Mouse (Mus musculus): ENCODE data around the gene AL731706.1.
"Not testable (repeated sequence)": the region's sequence is repeated elsewhere in the genome, so short reads cannot be mapped to it uniquely, and the experiment has no call there.

AL731706.1 gene

GRCm38 (mm10) chr2:136891068-136891950, at the start of gene AL731706.1, which contains the start of the genes Slx4ip and Mkks:
Gene AL731706.1 (minus strand): TSS chr2:136891389.
Gene Slx4ip (plus strand): TSS chr2:136891218.
Gene Mkks (minus strand): TSS chr2:136891389.
- peak; percentile 96 for DNase-seq (ENCODE audit: low spot score)

- DNase-seq (ENCODE audit: low spot score): no peak
Observed at GRCm38 (mm10) chr2:136938249-136938648, 47.1 kb upstream of the AL731706.1 start.

- no peak for DNase-seq (ENCODE audit: low spot score)
Observed at GRCm38 (mm10) chr2:136936391-136937288, 45.5 kb upstream of the AL731706.1 start.

- DNase-seq (ENCODE audit: low spot score): peak; percentile 10
Observed at GRCm38 (mm10) chr2:136921003-136921408, 29.8 kb upstream of the AL731706.1 start.

GRCm38 (mm10) chr2:136920257-136920993, 29.2 kb upstream of the AL731706.1 start:
- no peak for DNase-seq (ENCODE audit: low spot score)

GRCm38 (mm10) chr2:136919433-136919832, 28.2 kb upstream of the AL731706.1 start:
- DNase-seq (ENCODE audit: low spot score): peak; percentile 68

- DNase-seq (ENCODE audit: low spot score): no peak
Observed at GRCm38 (mm10) chr2:136914334-136914902, 23.2 kb upstream of the AL731706.1 start.

GRCm38 (mm10) chr2:136913021-136913420, 21.8 kb upstream of the AL731706.1 start:
- DNase-seq (ENCODE audit: low spot score): no peak

GRCm38 (mm10) chr2:136911958-136912411, 20.8 kb upstream of the AL731706.1 start:
- no peak for DNase-seq (ENCODE audit: low spot score)

GRCm38 (mm10) chr2:136909298-136909697, 18.1 kb upstream of the AL731706.1 start:
- DNase-seq (ENCODE audit: low spot score): no peak

GRCm38 (mm10) chr2:136908596-136908995, 17.4 kb upstream of the AL731706.1 start:
- no peak for DNase-seq (ENCODE audit: low spot score)

GRCm38 (mm10) chr2:136896131-136896530, 4.9 kb upstream of the AL731706.1 start:
- DNase-seq (ENCODE audit: low spot score): no peak

- no peak for DNase-seq (ENCODE audit: low spot score)
Observed at GRCm38 (mm10) chr2:136894494-136894893, 3.3 kb upstream of the AL731706.1 start.

GRCm38 (mm10) chr2:136891951-136892371, 772 bp upstream of the AL731706.1 start:
- peak; percentile 85 for DNase-seq (ENCODE audit: low spot score)

GRCm38 (mm10) chr2:136890716-136891067, 497 bp downstream of the AL731706.1 start:
- not testable (repeated sequence) for DNase-seq (ENCODE audit: low spot score)

GRCm38 (mm10) chr2:136886846-136887245, 4.3 kb downstream of the AL731706.1 start:
- DNase-seq (ENCODE audit: low spot score): no peak

- no peak for DNase-seq (ENCODE audit: low spot score)
Observed at GRCm38 (mm10) chr2:136885579-136885978, 5.6 kb downstream of the AL731706.1 start, which contains the start of gene AL731706.2. Gene AL731706.2 (minus strand): TSS chr2:136885679.

- DNase-seq (ENCODE audit: low spot score): no peak
Observed at GRCm38 (mm10) chr2:136854543-136855388, 36.4 kb downstream of the AL731706.1 start.

- no peak for DNase-seq (ENCODE audit: low spot score)
Observed at GRCm38 (mm10) chr2:136850366-136850765, 40.8 kb downstream of the AL731706.1 start.

- no peak for DNase-seq (ENCODE audit: low spot score)
Observed at GRCm38 (mm10) chr2:136837994-136838393, 53.2 kb downstream of the AL731706.1 start.
